Mouse (Mus musculus) testis, adult 2 months (tissue): Measurements from ENCODE around the gene Rab7b. TPM values are rescaled to one million over a fixed set of nuclear protein-coding genes. Genes with fewer than 3 reads are reported as not detected.

Experiments
- H3K27ac ChIP-seq: fragments of 200-500 bp; 2 replicates; pipeline ENCODE4 v1.5.1; 2012; ENCODE audit warnings: low read depth, low read length; ENCODE audit not compliant: control insufficient read depth, insufficient read depth
- H3K27me3 ChIP-seq: fragments of 200-500 bp; 2 replicates; pipeline ENCODE4 v1.6.1; 2012; ENCODE audit warnings: mild to moderate bottlenecking, low read length, moderate library complexity; ENCODE audit not compliant: control insufficient read depth, insufficient read depth
- H3K36me3 ChIP-seq: fragments of 200-500 bp; 2 replicates; pipeline ENCODE4 v1.6.1; 2012; ENCODE audit warnings: mild to moderate bottlenecking, low read length; ENCODE audit not compliant: control insufficient read depth, insufficient read depth
- H3K4me1 ChIP-seq: fragments of 200-500 bp; 2 replicates; pipeline ENCODE4 v1.6.1; 2012; ENCODE audit warnings: low read length; ENCODE audit not compliant: control insufficient read depth, insufficient read depth
- H3K4me3 ChIP-seq: fragments of 200-500 bp; 2 replicates; pipeline ENCODE4 v1.5.1; 2012; ENCODE audit warnings: low read depth, mild to moderate bottlenecking, low read length, moderate library complexity, mixed read lengths; ENCODE audit not compliant: control insufficient read depth
- CTCF ChIP-seq: fragments of 200-500 bp; IDR thresholded peaks from 2 replicates; pipeline ENCODE4 v1.5.1; 2012; ENCODE audit warnings: low read depth, mild to moderate bottlenecking, inconsistent platforms, low read length, moderate library complexity; ENCODE audit not compliant: control insufficient read depth, insufficient read depth, insufficient replicate concordance
- POLR2A ChIP-seq: fragments of 200-500 bp; IDR thresholded peaks from 2 replicates; pipeline ENCODE4 v1.6.1; 2012; ENCODE audit warnings: low read depth, mild to moderate bottlenecking, inconsistent platforms, low read length, moderate library complexity; ENCODE audit not compliant: control insufficient read depth
- polyA plus RNA-seq: library from polyadenylated mRNA; depleted of rRNA; stranded (reverse); fragments of >200 nt; gene quantifications from 2 replicates; pipeline ENCODE4 v1.2.3, GENCODE M21; 2012

The Rab7b gene
- polyA plus RNA-seq, 1 experiment: 0.89 TPM

DNA sequence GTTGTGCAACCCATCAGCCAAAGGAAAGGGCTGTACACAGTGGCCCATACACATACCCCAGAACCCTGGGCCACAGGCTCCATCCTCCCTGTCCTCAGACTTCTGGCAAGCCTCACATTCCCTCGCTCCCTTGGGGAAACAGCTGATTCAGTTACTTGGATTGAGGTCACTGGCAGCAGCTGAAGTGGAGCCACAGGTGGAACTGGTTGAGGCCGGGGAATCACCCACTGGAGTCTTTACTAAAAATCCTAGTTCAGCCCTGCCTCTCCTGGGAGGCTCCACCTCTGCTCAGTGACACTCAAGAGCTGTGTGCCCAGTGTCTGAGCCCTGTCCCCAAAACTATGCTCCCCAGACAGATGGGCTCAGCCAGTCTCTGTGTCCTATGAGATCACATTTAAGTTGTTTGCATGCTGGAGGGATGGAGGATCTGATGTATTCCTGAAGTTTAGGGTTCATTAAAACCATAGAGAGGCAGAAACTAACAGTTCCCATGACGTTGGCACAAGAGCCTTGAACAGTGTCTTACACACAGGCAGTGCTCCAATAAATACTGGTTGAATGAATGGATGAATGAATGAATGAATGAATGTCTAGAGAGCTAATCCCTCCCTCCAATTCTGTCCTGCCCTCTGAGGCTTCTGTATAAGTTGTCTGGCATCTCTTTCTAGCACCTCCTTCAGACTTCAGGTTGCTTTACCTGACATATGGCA is 62.8 kb downstream of the Rab7b start:
- H3K4me1 ChIP-seq: no peaks in the 10 kb centered on the region
- H3K36me3 ChIP-seq: no peaks in the 10 kb centered on the region
- no peak overlapping the region for H3K4me3 ChIP-seq
- no peaks in the 10 kb centered on the region for H3K27me3 ChIP-seq
- TF ChIP-seq CTCF: no peak
- no peak for TF ChIP-seq POLR2A
- H3K27ac ChIP-seq: no peak overlapping the region

DNA sequence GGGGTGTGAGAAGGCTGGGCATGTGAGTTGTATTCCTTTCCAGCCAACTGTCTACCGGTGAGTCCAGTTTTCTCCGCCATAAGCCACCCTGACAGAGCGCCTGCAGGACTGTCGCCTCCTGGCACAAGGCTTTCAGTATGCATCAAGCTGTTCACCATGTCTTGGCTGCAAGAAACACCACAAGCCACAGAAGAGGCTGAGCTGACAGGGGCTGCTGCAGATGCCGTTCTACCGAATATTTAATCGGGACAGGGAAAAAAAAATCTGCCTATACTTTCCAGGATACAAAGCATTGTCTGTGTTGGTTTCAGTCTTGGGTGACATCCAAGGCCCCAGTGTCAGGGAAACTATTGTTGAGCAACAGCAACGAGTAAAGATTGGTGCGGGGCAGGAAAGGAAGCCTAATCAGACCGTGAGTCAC is 63.4 kb downstream of the Rab7b start:
- no peaks in the 10 kb centered on the region for H3K4me1 ChIP-seq
- no peaks in the 10 kb centered on the region for H3K27me3 ChIP-seq
- no peaks in the 10 kb centered on the region for H3K36me3 ChIP-seq
- H3K27ac ChIP-seq: no peak overlapping the region
- no peak for TF ChIP-seq POLR2A
- no peak for TF ChIP-seq CTCF
- H3K4me3 ChIP-seq: no peak overlapping the region

DNA sequence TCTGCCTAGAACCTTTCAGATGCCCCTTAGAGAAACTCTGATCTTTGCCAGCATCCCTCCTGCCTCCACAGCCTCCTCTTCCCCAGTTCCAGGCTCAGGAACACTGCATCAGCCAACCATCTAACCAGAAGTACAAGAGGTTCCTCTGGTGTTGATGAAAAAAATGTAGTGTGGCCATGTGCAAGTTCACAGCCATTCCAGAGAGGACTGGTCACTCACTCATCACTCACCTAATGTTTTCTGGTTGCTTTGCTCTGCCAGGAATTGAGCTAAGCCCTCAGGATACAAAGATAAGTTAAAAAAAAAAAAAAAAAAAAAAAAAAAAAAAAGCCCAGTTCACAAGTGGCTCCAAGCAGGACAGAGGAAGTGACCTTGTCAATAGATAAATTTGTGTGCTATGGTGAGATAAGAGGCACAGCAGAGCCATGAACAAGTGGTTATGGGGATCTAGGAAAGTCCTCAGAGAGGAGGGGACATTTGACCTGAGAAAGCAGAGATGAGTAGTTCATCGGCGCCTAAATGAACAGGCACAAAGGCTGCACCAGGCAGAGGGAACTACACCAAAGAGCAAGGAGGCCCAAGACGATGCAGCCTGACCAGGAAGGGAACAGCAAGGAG is 65.8 kb downstream of the Rab7b start:
- no peak for TF ChIP-seq CTCF
- TF ChIP-seq POLR2A: no peak
- Histone ChIP-seq H3K36me3 (no peaks in the 10 kb centered on the region), H3K4me3 (no peak overlapping the region), H3K4me1 (no peaks in the 10 kb centered on the region), H3K27me3 (no peaks in the 10 kb centered on the region), H3K27ac (no peak overlapping the region)

DNA sequence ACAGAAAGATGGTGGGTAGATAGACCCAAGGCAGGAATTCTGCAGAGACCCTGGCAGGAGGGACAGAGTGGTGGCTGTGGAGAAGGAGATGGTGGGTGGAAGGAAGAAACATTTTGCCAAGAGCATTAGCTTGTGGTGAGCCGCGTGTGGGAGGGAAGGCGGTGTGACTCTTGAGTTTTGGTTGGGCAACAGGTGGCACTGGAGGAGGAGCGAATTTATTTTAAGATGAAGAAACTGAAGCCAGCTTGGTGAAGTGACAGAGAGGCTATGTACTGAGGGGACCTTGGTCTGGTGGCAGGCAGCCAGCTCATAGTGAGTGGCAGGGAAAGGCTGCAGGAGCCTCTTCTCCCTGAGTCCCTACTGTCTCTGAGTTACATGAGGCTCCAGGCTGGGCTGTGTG is 66.4 kb downstream of the Rab7b start:
- no peaks in the 10 kb centered on the region for H3K4me1 ChIP-seq
- H3K27ac ChIP-seq: no peak overlapping the region
- H3K4me3 ChIP-seq: no peak overlapping the region
- no peaks in the 10 kb centered on the region for H3K36me3 ChIP-seq
- no peaks in the 10 kb centered on the region for H3K27me3 ChIP-seq
- TF ChIP-seq CTCF: no peak
- no peak for TF ChIP-seq POLR2A

DNA sequence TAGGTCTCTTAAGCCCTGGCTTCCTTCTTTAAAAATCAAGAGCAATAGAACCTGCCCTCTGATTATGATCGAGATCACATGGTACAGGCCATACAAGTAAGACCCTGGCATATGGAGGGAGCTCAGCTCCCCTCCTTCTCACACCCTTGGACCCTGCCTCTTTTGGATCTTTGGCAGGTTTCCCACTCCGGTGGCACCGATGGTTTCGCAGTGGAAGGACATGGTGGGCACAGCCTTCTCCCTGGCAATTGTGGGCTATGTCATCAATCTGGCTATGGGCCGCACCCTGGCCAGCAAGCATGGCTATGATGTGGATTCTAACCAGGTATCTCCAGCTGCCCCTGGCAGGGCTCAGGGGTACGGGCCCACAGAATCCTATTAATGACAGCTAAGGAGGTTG is 68.7 kb downstream of the Rab7b start:
- H3K36me3 ChIP-seq: no peaks in the 10 kb centered on the region
- TF ChIP-seq CTCF (no peak), POLR2A (no peak)
- H3K4me3 ChIP-seq: no peak overlapping the region
- no peak overlapping the region for H3K27ac ChIP-seq
- no peaks in the 10 kb centered on the region for H3K27me3 ChIP-seq
- no peaks in the 10 kb centered on the region for H3K4me1 ChIP-seq

DNA sequence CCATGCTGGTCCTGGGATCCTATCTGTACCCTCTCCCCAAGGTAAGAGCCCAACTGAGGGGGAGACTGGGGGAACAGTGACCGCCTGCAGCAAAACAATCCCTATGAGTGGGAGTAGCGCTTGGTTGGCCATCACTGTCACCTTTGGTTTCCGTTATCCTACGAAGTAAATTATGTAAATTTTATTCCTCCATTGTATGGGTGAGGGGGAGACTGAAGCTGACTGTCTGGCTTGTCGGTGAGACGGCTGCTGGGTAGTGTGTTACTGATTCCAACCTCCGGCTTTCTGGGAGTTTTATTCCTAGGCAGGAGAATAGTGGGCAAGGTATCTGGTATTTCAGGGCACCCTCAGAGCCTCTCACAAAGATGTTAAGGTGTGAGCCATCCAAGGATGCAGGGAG is 70.3 kb downstream of the Rab7b start:
- Histone ChIP-seq H3K36me3 (no peaks in the 10 kb centered on the region), H3K27ac (no peak overlapping the region), H3K27me3 (no peaks in the 10 kb centered on the region), H3K4me3 (no peak overlapping the region), H3K4me1 (no peaks in the 10 kb centered on the region)
- no peak for TF ChIP-seq CTCF
- no peak for TF ChIP-seq POLR2A

DNA sequence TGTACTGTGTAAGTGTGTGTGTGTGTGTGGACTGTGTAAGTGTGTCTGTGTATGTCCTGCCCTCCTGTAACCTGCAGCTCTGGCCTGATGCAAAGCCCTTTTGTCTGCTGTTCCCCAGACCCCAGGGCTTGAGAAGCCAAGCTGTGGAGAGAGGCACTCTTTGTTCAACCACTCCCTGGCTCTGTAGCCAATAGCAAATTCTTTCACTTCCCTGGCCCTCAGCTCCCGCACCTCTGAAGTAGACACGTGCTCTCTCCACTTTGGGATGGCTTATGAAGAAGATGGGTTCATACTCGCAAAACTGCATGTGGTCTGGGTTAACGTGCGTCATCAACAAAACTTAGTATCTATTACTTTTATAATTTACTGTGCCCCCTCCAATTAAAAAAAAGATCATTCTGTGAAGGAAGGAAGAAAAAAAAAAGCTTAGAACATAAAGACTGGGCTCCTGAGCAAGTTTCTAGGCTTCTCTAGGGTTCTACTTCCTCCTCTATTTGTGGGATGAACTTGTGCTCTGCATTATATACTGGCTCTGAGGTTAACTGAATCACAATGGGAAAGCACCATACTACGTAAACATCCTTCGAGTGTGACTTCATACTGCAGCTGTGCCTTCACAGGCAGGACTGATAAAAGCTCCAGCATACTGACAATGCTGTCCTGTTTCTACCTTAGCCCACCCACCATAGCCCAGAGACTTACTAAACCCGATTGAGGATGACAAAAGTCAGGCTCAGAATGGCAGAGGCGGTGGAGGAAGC is 71.4 kb downstream of the Rab7b start:
- no peak for TF ChIP-seq CTCF
- no peak for TF ChIP-seq POLR2A
- no peak overlapping the region for H3K27ac ChIP-seq
- no peak overlapping the region for H3K4me3 ChIP-seq
- no peaks in the 10 kb centered on the region for H3K4me1 ChIP-seq
- no peaks in the 10 kb centered on the region for H3K36me3 ChIP-seq
- no peaks in the 10 kb centered on the region for H3K27me3 ChIP-seq
